Mouse (Mus musculus) myocyte (in vitro differentiated cells): ENCODE data around the gene Tyrobp. TPM values are rescaled to one million over a fixed set of nuclear protein-coding genes. Genes with fewer than 3 reads are reported as not detected.

Experiments used
- H3K27me3 ChIP-seq: one replicate; pipeline ENCODE4 v1.6.1; 2011; ENCODE audit not compliant: control insufficient read depth, insufficient read depth, insufficient read length
- H3K36me3 ChIP-seq: one replicate; pipeline ENCODE4 v1.6.1; 2011; ENCODE audit not compliant: control insufficient read depth, insufficient read depth
- H3K4me2 ChIP-seq: one replicate; pipeline ENCODE4 v1.6.1; 2011; ENCODE audit warnings: low read depth, control low read depth
- H3K4me3 ChIP-seq: one replicate; pipeline ENCODE4 v1.5.1; 2011; ENCODE audit warnings: mild to moderate bottlenecking, control low read depth, moderate library complexity
- H3K79me2 ChIP-seq: one replicate; pipeline ENCODE4 v1.6.1; 2011; ENCODE audit not compliant: control insufficient read depth, insufficient read depth
- H3ac ChIP-seq: one replicate; pipeline ENCODE4 v1.6.1; 2011; ENCODE audit not compliant: control insufficient read depth, insufficient read length
- CEBPB ChIP-seq: IDR thresholded peaks from 2 replicates; pipeline ENCODE4 v1.6.1; 2011; ENCODE audit warnings: mild to moderate bottlenecking, moderate library complexity; ENCODE audit not compliant: poor library complexity, insufficient read depth, severe bottlenecking
- E2F4 ChIP-seq: IDR thresholded peaks from one replicate; pipeline ENCODE4 v1.6.1; 2011; ENCODE audit warnings: mild to moderate bottlenecking, control low read depth, moderate library complexity; ENCODE audit not compliant: insufficient read depth
- MAX ChIP-seq: IDR thresholded peaks from one replicate; pipeline ENCODE4 v1.6.1; 2011; ENCODE audit warnings: low read depth, mild to moderate bottlenecking, control low read depth
- MYOD1 ChIP-seq, 3 experiments: IDR thresholded peaks; one replicate each; pipeline ENCODE4 v1.6.1; 2011; ENCODE audit warnings: control low read depth in 2 of 3, low read depth in 2 of 3, mild to moderate bottlenecking in 2 of 3, moderate library complexity in 1 of 3; ENCODE audit not compliant: insufficient read length in 2 of 3, control insufficient read depth in 1 of 3
- MYOG ChIP-seq, 3 experiments: IDR thresholded peaks; one replicate each; pipeline ENCODE4 v1.6.1; 2011; ENCODE audit warnings: control low read depth in 2 of 3, low read depth in 2 of 3, mild to moderate bottlenecking in 2 of 3; ENCODE audit not compliant: insufficient read length in 2 of 3, control insufficient read depth in 1 of 3, insufficient read depth in 1 of 3
- POLR2A ChIP-seq: IDR thresholded peaks from one replicate; pipeline ENCODE4 v1.6.1; 2011; ENCODE audit warnings: low read depth, mild to moderate bottlenecking, control low read depth, moderate library complexity; ENCODE audit not compliant: insufficient read length
- POLR2AphosphoS2 ChIP-seq: IDR thresholded peaks from one replicate; pipeline ENCODE4 v1.6.1; 2011; ENCODE audit warnings: low read depth, control low read depth; ENCODE audit not compliant: insufficient read length
- REST ChIP-seq: IDR thresholded peaks from one replicate; pipeline ENCODE4 v1.6.1; 2011; ENCODE audit warnings: mild to moderate bottlenecking, control low read depth, moderate library complexity; ENCODE audit not compliant: insufficient read depth, insufficient read length
- SRF ChIP-seq: IDR thresholded peaks from one replicate; pipeline ENCODE4 v1.6.1; 2011; ENCODE audit warnings: low read depth; ENCODE audit not compliant: control insufficient read depth, insufficient read length
- TCF12 ChIP-seq: IDR thresholded peaks from one replicate; pipeline ENCODE4 v1.6.1; 2011; ENCODE audit warnings: mild to moderate bottlenecking, control low read depth; ENCODE audit not compliant: poor library complexity, insufficient read depth, severe bottlenecking
- TCF3 ChIP-seq: IDR thresholded peaks from one replicate; pipeline ENCODE4 v1.6.1; 2011; ENCODE audit warnings: low read depth, control low read depth; ENCODE audit not compliant: insufficient read length
- USF1 ChIP-seq: IDR thresholded peaks from one replicate; pipeline ENCODE4 v1.6.1; 2011; ENCODE audit warnings: low read depth, mild to moderate bottlenecking, control low read depth, moderate library complexity
- polyA plus RNA-seq: library from polyadenylated mRNA; unstranded; fragments of >200 nt; fragmentation: generic; extraction: Trizol; gene quantifications from one replicate; pipeline ENCODE4 v1.2.1, GENCODE M21; 2012; ENCODE audit warnings: missing spikeins

Tyrobp gene
- polyA plus RNA-seq, 1 experiment, result not detected

- H3K27me3 ChIP-seq, result peaks cover 82% of the 10 kb centered on the region
- no peak for TF ChIP-seq POLR2AphosphoS2
- no peak for TF ChIP-seq MYOG (IDR thresholded peaks at IDR 0.05; ENCODE audit: control insufficient read depth in 1 of 3, insufficient read depth in 1 of 3, insufficient read length in 2 of 3, low read depth in 2 of 3)
- no peak for TF ChIP-seq TCF3
- no peak for TF ChIP-seq CEBPB
- TF ChIP-seq TCF12, result no peak
- no peak for TF ChIP-seq E2F4
- no peak for TF ChIP-seq USF1
- no peak for TF ChIP-seq MYOD1 (IDR thresholded peaks at IDR 0.05; ENCODE audit: control insufficient read depth in 1 of 3, insufficient read length in 2 of 3, low read depth in 2 of 3)
- no peak for TF ChIP-seq POLR2A
- no peak for TF ChIP-seq SRF
- no peak for TF ChIP-seq REST
- no peak for TF ChIP-seq MAX
- no peaks in the 10 kb centered on the region for H3K79me2 ChIP-seq
- H3K4me3 ChIP-seq, result no peak overlapping the region
- H3ac ChIP-seq, result no peak overlapping the region
- no peak overlapping the region for H3K4me2 ChIP-seq
- H3K36me3 ChIP-seq, result no peaks in the 10 kb centered on the region
These were observed 45.9 kb downstream of the Tyrobp start for GRCm38 (mm10) chr7:30459484-30459883.

- Histone ChIP-seq H3K27me3 (peaks cover 87% of the 10 kb centered on the region), H3ac (no peak overlapping the region), H3K4me2 (no peak overlapping the region), H3K79me2 (no peaks in the 10 kb centered on the region), H3K36me3 (no peaks in the 10 kb centered on the region), H3K4me3 (no peak overlapping the region)
- TF ChIP-seq MYOG (IDR thresholded peaks at IDR 0.05; ENCODE audit: control insufficient read depth in 1 of 3, insufficient read depth in 1 of 3, insufficient read length in 2 of 3, low read depth in 2 of 3), result no peak
- no peak for TF ChIP-seq E2F4
- TF ChIP-seq MAX, result no peak
- no peak for TF ChIP-seq TCF3
- no peak for TF ChIP-seq TCF12
- no peak for TF ChIP-seq SRF
These were observed 50.0 kb downstream of the Tyrobp start for GRCm38 (mm10) chr7:30463568-30463967.

- no peaks in the 10 kb centered on the region for H3K36me3 ChIP-seq
- no peaks in the 10 kb centered on the region for H3K79me2 ChIP-seq
- TF ChIP-seq MYOD1 (IDR thresholded peaks at IDR 0.05; ENCODE audit: control insufficient read depth in 1 of 3, insufficient read length in 2 of 3, low read depth in 2 of 3) (no peak), USF1 (no peak), CEBPB (no peak), MAX (no peak), POLR2AphosphoS2 (no peak), SRF (no peak), TCF12 (no peak), MYOG (IDR thresholded peaks at IDR 0.05; ENCODE audit: control insufficient read depth in 1 of 3, insufficient read depth in 1 of 3, insufficient read length in 2 of 3, low read depth in 2 of 3) (no peak), POLR2A (no peak)
- no peak overlapping the region for H3K4me2 ChIP-seq
- H3K27me3 ChIP-seq, result peaks cover 87% of the 10 kb centered on the region
- H3K4me3 ChIP-seq, result no peak overlapping the region
- no peak overlapping the region for H3ac ChIP-seq
These were observed 50.4 kb downstream of the Tyrobp start for GRCm38 (mm10) chr7:30463996-30464395.

- Histone ChIP-seq H3ac (no peak overlapping the region), H3K79me2 (no peaks in the 10 kb centered on the region), H3K4me2 (no peak overlapping the region), H3K27me3 (peaks cover 79% of the 10 kb centered on the region), H3K4me3 (no peak overlapping the region), H3K36me3 (no peaks in the 10 kb centered on the region)
- TF ChIP-seq POLR2A, result no peak
- TF ChIP-seq MAX, result no peak
- no peak for TF ChIP-seq TCF3
- TF ChIP-seq MYOD1 (IDR thresholded peaks at IDR 0.05; ENCODE audit: control insufficient read depth in 1 of 3, insufficient read length in 2 of 3, low read depth in 2 of 3), result no peak
- no peak for TF ChIP-seq REST
- TF ChIP-seq TCF12, result no peak
These were observed 51.3 kb downstream of the Tyrobp start for GRCm38 (mm10) chr7:30464816-30465300.

Other genes starting within 250 kb of the Tyrobp start
- gene Zfp146, start 244.0 kb upstream of the Tyrobp start, polyA plus RNA-seq, result 13.2 TPM
- 112 TPM for gene Cox7a1, start 229.6 kb upstream of the Tyrobp start, polyA plus RNA-seq
- 622 TPM for gene Capns1, start 214.9 kb upstream of the Tyrobp start, polyA plus RNA-seq
- 174 TPM for gene Polr2i, start 181.8 kb upstream of the Tyrobp start, polyA plus RNA-seq
- gene Tbcb, start 181.5 kb upstream of the Tyrobp start, polyA plus RNA-seq, result 147 TPM
- not detected for gene Ovol3, start 178.0 kb upstream of the Tyrobp start, polyA plus RNA-seq
- gene Thap8, start 133.7 kb upstream of the Tyrobp start, polyA plus RNA-seq, result 0.02 TPM
- gene Wdr62, start 133.3 kb upstream of the Tyrobp start, polyA plus RNA-seq, result 5.0 TPM
- 19.4 TPM for gene Clip3, start 122.0 kb upstream of the Tyrobp start, polyA plus RNA-seq
- gene Alkbh6, start 105.0 kb upstream of the Tyrobp start, polyA plus RNA-seq, result 33.9 TPM
- gene Syne4, start 99.0 kb upstream of the Tyrobp start, polyA plus RNA-seq, result 1.2 TPM
- 4.0 TPM for gene E130208F15Rik, start 92.0 kb upstream of the Tyrobp start, polyA plus RNA-seq
- gene Sdhaf1, start 89.9 kb upstream of the Tyrobp start, polyA plus RNA-seq, result 13.6 TPM
- 0.66 TPM for gene Lrfn3, start 51.0 kb upstream of the Tyrobp start, polyA plus RNA-seq
- gene Hcst, start 6.1 kb downstream of the Tyrobp start, polyA plus RNA-seq, result not detected
- 0.07 TPM for gene Nfkbid, start 8.0 kb downstream of the Tyrobp start, polyA plus RNA-seq
- gene Aplp1, start 31.8 kb downstream of the Tyrobp start, polyA plus RNA-seq, result 0.26 TPM
- gene Kirrel2, start 43.9 kb downstream of the Tyrobp start, polyA plus RNA-seq, result not detected
- 0.43 TPM for gene Nphs1, start 44.6 kb downstream of the Tyrobp start, polyA plus RNA-seq
- gene Prodh2, start 79.9 kb downstream of the Tyrobp start, polyA plus RNA-seq, result not detected
- 8.7 TPM for gene Arhgap33, start 121.3 kb downstream of the Tyrobp start, polyA plus RNA-seq
- 27.8 TPM for gene Hspb6, start 138.4 kb downstream of the Tyrobp start, polyA plus RNA-seq
- gene Proser3, start 138.5 kb downstream of the Tyrobp start, polyA plus RNA-seq, result 3.8 TPM
- gene Lin37, start 146.1 kb downstream of the Tyrobp start, polyA plus RNA-seq, result 55.3 TPM
- 72.3 TPM for gene U2af1l4, start 149.5 kb downstream of the Tyrobp start, polyA plus RNA-seq
- gene Gm49396, start 149.6 kb downstream of the Tyrobp start, polyA plus RNA-seq, result 1.0 TPM
- gene Psenen, start 149.9 kb downstream of the Tyrobp start, polyA plus RNA-seq, result 169 TPM
- 0.66 TPM for gene Igflr1, start 151.7 kb downstream of the Tyrobp start, polyA plus RNA-seq
- gene Kmt2b, start 175.0 kb downstream of the Tyrobp start, polyA plus RNA-seq, result 12.9 TPM
- gene Zbtb32, start 185.1 kb downstream of the Tyrobp start, polyA plus RNA-seq, result 0.11 TPM
- gene Upk1a, start 199.1 kb downstream of the Tyrobp start, polyA plus RNA-seq, result 0.59 TPM
- gene Cox6b1, start 212.4 kb downstream of the Tyrobp start, polyA plus RNA-seq, result 1,108 TPM
- gene Etv2, start 222.1 kb downstream of the Tyrobp start, polyA plus RNA-seq, result not detected
- gene Rbm42, start 236.6 kb downstream of the Tyrobp start, polyA plus RNA-seq, result 124 TPM